Mouse (Mus musculus) embryo, embryonic 9.5 days (tissue): ENCODE measurements around the gene Ank.

Experiments used
- DNase-seq: peaks from one replicate; pipeline ENCODE4 v3.0.0-alpha.2; 2017; ENCODE audit errors: extremely low spot score

Ank gene

GRCm38 (mm10) chr15:27537519-27538223 lies 71.2 kb downstream of the Ank start:
- DNase-seq: no peak

GRCm38 (mm10) chr15:27539745-27540144 lies 73.3 kb downstream of the Ank start:
- no peak for DNase-seq

- no peak for DNase-seq
These were observed 78.7 kb downstream of the Ank start for GRCm38 (mm10) chr15:27545203-27545602.

DNA sequence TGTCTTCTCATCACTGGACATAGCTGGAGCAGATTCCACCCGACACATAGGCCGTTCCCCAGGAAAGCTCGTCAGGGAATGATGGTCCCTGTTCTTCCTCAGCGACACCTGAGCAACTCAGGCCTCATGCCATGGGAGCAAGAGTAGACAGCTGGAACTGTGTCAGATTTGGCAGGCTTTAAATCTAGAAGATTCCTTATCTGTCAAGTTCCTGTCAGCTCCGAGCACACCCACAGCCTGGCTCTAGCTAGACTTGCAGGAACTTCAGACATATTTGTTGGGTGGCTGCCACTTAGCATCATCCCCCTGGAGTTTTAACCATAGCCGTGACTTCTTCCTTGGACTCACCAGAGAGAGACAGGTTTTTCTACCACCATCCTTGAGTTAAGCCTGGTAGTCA lies 81.6 kb downstream of the Ank start:
- DNase-seq: no peak

GRCm38 (mm10) chr15:27549071-27549470 lies 82.6 kb downstream of the Ank start:
- no peak for DNase-seq

DNA sequence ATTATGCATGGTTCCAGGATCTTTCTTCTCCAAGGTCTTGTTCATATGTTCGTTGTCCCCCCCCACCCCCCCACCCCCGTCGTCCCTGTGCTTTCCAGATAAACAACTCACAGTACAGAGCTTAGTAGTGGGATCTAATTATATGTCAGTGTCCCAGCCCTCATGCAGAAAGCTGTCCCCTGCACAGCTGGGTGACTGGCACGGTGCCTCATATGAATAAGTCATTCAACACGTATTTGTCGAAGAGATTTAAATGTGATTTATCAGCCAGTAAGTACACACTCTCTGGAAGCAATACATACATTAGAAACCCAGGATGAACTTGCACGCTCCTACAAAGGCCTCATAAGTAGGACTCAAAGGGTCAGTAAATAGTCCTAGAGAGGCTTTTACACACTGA lies 83.4 kb downstream of the Ank start:
- DNase-seq: no peak

DNA sequence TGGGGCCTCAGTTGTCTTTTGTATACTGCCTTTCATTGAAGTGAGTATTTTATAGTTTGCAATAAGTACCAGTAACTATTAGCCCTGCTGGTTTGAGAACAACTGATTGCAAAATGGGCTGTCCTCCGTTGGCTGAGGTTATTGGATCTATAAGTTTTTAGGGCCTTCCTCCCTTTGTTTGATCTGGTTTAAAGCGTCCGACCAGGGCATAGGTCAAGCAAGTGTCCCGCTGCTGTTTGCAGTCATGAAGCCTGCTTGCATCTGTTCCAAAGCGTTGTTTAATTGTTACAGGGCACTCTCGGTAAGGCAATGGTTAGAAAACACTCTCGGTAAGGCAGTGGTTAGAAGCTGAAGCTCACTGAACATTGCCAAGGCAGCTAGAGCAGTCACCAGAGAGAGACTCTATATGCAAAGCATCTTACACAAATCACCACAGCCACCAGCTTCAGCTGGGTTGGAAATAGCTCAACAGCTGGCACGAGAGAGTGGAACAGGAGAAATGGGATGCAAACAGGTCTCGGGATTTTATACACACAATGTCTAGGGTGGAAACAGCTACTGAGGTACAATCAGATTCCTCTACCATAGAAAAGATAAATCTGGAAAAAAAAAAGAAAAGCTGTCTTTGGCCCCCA lies 84.0 kb downstream of the Ank start:
- DNase-seq: no peak

DNA sequence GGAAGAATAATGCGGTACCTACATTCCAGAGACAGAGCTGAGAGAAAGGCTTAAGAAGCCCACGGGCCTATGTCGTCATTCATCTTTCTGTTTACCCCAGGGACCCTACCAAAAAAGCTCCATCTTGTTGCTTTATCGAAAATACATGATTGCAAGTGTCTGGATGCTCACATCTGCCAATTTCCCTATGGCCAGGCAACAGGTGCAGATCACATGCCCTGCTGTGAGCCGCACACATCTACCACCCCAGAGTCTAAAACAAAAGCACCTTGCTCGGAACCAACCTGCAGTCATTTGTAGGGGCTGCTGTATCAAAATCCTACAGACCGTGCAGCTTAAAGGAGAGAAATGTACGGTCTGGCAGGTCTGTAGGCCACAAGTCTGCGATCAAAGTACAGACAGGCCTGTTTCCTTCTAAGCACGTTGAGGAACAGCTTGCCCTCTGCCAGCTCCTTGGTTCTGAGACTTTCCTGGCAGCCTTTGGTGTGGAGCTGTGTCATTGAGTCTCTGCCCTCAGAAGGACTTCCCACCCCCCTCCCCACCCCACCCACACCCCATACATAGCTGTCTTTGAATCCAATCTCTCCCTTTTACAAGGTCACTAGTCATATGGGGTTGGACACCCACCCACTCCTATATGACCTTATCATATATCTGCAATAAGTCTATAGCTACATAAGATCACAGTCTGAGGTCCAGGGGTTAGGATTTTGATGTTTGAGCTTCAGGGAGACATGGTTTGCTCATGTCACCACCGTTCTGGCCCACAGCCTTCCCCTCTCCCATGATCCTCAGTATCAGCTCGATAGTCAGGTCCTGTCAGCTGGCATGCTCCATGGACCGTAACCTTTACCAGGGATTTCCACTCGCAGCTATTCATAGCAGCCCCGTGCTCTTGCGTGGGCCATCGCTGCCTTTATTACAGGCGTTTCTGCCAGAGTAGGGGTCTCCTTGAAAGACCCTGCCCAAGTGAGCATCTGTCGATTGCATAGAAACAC lies 84.9 kb downstream of the Ank start:
- no peak for DNase-seq

DNA sequence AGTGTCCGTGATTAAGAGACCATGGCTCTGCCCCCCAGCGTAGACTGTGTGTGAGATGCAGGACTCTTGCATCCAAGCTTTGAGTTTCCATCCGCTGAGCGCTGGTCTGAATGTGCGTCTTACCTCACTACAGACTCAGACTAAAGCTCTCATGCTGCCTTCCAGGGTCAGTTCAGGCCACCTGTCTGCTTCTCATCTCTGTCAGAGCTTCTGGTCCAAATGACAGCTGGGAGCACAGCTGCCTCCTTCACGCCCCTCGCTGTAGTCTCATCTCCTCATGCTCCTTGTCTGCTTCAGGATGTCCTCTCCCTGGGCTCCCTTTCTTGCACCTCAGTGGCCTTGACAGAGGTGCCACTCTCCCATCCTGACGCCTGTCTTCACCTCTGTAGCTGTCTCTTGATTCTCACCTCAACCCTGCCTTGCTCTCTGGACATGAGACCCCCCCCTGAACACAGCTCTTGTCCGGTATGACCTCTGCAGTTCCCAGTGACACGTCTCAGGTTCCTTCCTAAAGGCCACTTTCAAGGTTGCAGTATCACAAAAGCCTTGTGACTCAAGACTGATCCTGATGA lies 85.7 kb downstream of the Ank start:
- DNase-seq: no peak

DNA sequence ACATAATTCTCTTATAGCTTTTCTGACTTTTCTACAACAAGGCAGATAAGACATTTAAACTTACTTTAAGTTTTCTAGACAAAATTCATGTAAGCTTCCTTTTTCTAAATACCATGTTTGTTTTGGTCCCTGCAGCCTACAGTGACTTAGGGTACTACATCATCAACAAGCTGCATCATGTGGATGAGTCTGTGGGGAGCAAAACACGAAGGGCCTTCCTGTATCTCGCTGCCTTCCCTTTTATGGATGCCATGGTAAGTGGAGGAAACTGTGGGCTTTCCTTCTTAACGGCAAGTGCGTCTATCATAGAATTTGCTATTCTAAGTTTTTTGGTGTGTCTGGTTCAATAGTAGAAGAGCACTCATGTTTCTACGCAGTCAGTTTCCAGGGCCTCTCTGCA lies 87.1 kb downstream of the Ank start:
- DNase-seq: no peak

GRCm38 (mm10) chr15:27558456-27559147 lies 92.1 kb downstream of the Ank start:
- DNase-seq: no peak

GRCm38 (mm10) chr15:27560315-27560714 lies 93.8 kb downstream of the Ank start:
- no peak for DNase-seq

GRCm38 (mm10) chr15:27564106-27565100 lies 97.9 kb downstream of the Ank start:
- DNase-seq: no peak

GRCm38 (mm10) chr15:27565626-27566185 lies 99.2 kb downstream of the Ank start:
- DNase-seq: no peak

DNA sequence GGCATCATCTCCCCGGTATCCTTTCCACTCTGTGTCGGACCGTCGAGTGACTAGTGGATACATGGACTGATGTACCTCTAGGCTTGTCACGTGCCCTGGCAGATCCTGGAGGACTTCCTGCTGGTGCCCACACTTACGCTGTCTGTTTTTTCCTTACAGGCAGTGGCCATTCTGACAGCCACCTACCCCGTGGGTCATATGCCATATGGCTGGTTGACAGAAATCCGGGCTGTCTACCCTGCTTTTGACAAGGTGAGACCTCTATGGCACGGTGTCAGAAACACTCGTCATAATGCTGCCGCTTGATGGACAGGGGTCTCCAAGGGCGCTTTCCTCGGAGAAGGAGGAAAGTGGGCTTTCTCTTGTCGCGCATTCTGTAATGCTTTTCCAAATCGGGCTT lies 100.9 kb downstream of the Ank start:
- DNase-seq: no peak

GRCm38 (mm10) chr15:27568371-27568770 lies 101.9 kb downstream of the Ank start:
- DNase-seq: no peak

- DNase-seq: no peak
These were observed 103.4 kb downstream of the Ank start for GRCm38 (mm10) chr15:27569924-27570323.

DNA sequence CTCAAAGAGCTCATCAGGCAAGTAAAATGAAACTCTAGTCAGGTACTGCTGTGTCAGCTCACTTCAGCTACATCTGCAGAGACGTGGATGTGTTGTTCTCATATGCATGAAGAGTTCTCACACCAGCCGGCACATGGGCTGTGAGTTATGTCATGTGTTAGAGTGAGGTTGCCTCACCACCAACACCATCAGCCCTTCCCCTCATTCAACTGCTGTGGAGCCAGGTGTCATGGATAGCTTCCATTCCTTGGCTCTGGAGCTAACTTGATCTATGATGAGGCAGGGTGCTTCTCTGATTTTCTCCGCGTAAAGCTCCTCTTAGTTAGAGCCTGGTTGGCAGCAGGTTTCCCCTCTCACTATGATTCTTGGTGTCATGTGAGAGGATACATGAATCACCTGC lies 103.9 kb downstream of the Ank start:
- DNase-seq: no peak

DNA sequence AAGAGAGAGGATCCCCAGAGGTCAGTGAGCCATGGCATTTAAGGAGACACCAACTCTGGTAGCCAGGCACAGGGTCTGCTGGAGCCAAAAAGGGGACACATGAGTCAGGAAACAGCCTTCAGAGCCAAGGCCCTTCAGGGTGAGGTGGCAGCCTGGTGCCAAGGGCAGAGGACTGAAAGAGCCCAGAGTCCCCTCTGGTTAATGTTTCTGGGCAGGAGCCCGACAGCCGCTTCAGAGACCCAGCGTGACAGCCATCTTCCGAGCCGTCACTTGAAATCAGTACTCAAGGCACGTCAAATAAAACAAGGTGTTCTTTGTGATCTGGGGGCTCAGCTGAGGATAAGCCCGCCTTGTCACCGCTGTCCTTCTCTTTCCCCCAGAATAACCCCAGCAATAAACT lies 104.7 kb downstream of the Ank start:
- no peak for DNase-seq
